Mouse (Mus musculus) cerebellum, adult 9-10 months (tissue): Measurements from ENCODE around the gene Cdt1.

ENCODE experiments used
- DNase-seq: peaks from one replicate; pipeline ENCODE4 v3.0.0; 2022

Cdt1 gene

DNA sequence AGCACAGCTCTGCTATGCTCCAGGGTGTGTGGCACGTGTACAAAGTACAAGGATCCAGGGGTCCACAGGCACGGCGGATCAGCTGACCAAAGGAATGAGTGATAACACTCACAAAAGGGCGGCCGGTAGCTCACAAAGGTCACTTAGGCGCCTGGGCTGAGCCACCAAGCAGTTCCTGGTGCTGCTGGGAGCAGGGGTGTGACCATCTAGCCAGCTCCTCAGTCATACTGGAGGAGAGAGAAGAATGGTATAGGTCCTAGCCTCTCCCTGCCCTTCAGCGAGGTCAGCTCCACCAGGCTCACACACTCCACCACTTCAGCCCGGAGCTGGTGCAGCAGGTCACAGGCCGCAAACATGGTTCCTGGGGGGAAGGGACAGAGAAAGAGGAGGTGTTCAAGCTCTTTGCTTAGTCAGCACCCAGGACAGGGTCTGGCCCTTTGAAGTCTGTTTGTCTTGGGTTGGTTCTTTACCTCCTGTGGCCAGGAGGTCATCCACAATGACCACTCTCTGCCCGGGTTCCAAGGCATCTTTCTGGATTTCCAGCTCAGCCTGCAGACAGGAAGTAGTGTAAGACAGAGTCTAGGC is 6.9 kb downstream of the Cdt1 start:
- DNase-seq = no peak

DNA sequence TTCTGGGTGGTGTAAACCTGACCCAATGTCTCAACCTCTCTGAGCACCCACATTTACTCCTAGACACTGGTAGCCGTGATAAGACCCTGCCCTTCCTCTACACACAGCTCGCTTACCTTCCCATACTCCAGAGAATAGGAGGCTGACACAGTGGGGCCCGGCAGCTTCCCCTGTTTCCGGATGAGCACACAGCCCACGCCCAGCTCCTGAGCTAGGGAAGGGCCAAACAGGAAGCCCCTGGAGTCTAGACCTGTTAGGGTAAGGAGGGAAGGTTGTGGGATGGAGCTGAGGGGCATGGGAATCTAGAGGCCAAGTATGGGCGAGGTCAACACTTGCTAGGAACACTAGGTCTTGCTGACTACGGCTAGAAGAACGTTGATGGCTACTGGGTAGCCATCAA is 7.5 kb downstream of the Cdt1 start:
- DNase-seq = no peak

DNA sequence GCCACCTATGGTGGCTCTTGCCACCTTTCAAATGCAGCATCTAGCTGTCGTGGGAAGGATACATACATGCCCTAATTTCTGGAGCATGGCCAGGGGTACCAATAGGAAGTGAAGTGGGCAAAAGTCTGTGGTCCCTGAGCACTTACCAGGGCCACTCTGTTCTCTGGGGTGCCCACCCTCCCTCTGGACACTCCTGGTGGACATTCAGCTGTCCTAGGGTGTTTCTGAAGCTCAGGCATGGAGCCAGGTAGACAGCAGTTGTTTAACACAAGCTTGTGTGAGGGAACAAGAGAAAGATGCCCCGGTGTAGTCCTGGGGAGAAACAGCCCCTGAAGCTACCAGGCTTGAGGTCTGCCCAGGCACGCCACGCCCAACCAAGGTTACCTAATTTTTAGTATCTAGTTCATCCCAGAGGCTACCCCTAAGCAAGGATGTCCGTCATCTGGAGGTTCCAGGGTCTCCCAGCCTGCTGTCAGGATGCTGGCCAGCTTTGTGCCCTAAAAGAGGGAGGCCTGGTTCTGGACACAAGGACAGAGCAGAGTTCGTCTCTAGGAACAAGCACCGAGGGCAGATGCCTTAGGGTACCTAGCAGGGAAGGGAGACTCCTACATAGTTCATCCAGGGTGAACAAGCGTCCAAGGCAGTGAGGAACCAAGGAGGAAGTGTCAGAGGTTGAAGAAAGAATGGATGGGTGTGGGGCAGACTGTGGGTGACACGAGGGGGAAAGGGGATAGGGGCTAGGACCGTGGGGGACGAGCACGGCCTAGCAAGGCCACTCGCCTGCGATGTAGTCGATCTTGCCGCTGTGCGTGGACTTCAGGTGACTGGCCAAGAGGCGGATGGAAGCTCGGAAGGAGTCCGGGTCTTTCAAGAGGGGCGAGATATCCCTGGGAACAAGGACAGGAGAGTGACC is 8.2 kb downstream of the Cdt1 start:
- no peak for DNase-seq

DNA sequence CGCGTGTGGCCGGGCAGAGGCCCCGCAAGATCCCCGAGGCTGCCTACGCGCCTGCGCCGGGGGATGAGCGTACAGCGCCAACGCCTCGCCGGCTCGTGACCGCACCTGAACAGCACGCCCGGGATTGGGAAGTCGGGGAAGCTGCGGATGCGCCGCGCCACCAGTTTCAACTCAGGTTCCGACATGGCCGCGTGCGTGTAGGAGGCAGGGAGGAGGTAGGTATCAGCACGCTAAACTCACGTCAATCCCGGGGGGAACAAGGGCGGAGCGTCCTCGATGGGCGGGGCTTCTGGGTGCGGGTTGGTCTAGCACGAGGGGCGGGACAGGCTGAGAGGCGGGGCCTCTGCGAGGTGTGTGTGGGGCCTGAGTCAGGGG is 8.8 kb downstream of the Cdt1 start, which contains the start of gene Aprt:
Aprt (minus strand) TSS at position 262 of the 375 bp plus-strand sequence.
- DNase-seq = peak; percentile 97

DNA sequence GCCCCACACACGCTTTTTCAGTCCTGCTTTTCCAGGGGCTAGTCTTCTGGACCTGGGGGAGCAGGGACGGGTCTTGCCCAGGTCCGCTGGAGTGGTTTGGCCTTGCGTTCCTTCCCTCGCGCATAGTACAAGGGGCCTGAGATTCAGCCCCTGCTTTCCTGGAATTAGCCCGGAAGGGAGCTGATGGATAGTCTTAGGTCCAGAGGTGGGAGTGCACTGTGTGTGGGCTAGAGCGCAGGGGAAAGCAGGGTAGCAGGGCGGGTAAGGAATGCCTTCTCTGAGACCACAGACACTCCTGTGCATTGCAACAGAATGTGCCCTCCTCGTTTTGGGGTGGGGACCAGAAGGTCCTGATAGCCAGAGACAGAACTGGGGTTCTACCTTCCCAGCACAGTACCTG is 9.3 kb downstream of the Cdt1 start:
- no peak for DNase-seq

DNA sequence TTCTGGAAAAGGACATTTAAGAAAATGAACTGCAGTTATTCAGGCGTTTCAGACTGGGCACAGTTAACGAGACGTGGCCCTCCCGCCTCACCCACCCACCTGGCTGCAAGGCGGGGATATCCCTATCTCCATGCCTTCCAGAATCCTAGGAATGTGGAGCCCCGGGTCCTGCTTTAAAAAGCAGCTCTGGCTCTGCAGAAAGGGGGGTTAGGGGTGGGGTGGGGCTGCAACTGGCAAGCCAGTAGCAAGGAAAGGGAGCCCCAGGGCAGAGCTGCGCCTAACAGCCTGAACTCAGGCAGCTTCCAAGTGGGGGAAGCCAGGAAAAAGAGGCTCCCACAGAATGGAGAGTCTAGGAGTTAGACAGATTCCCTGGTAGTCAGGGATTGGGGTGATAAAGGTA is 11.4 kb downstream of the Cdt1 start:
- DNase-seq = no peak

DNA sequence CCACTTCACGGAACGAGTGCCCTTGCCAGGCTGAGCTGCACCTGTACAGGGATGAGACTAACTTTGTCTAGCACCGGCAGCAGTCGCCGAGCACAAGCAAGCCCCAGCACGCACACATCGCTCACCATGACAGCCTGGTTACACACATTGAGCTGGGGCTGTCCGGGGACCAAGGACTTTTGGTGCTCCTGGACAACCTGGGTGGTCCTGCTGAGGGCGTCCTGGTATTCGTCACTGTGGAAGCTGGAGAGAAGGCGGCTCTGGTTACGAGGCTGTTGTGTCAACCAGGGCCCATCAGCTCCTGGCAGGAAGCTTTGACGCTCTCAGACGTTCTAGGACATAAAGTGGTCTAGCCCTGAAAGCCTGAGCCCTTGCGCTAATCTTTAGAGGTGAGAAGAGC is 13.1 kb downstream of the Cdt1 start:
- DNase-seq = no peak

DNA sequence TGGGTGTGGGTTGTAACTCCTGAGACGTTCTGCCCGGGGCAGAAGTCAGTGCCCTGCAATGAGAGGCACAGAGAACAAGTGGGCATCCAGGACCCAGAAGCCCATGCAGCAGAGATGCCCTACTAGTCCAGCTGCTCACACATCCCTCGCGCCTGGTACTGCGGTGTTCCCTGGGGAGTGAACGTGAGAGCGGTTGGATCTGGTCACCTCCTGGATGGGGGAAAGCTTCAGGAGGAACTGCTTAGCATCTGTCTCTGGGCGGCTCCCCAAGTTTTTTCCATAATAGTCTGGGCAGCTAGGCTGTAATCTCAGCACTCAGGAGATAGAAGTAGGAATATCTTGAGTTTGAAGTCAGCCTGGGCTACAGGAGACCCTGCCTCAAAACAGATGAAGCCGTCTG is 17.2 kb downstream of the Cdt1 start:
- DNase-seq = no peak

DNA sequence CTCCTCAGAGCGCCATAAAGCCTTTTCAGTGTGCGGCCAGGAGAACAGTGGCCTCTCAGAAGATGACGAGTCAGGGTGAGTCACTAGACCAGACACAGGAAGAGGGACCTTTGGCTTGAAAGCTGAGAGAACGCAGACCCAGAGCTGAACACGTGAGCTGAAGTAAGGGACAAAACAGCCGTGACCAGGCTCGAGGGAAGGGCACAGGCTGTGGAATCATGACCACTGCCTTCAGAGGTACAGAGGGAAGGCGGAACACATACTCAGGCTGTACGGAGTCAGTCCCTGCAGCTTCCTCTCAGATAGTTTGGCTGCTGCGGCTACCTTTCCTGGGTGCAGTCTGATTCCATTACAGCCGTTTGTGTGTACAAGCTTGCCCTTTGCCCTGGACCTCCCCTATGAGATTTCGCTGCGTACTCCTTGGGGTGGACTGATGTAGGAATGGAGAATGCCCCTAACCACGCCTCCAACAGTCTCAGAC is 17.6 kb downstream of the Cdt1 start:
- DNase-seq = no peak

DNA sequence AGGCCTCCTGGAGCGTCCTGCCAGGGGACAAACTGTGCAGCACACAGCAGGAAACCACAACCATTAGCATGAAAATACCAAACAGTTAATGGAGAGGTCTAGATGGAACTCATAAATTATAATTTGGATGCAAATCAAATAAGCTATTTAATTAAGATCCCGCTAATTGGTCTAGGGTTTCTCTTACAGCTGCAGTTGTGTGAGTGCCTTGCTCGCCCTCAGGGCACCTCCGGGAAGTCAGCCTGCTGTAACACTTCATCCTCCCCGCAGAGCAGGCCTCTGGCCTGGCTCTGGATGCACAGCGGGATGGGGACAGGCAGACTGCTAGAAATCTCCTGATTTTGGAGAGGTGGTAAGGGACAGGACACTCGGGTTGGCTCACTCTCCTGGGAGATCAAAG is 18.4 kb downstream of the Cdt1 start:
- DNase-seq = no peak

DNA sequence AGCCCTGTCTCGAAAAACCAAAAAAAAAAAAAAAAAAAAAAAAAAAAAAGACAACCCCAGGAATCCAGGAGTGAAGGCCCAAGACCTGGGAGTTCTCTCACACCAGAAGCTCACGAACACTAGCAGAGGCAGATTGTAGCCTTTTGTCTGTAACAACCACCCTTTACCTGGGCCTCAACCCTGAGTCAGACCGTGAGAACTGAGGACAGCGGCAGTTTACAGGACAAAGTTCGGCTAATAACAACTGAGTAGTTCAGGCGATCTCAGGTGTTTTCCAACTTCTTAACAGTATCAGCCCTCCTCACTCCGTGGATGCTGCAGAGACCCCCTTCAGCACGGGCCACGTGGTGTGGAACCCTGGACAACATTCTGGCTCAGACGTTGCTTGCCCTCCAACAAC is 18.9 kb downstream of the Cdt1 start:
- DNase-seq = no peak

DNA sequence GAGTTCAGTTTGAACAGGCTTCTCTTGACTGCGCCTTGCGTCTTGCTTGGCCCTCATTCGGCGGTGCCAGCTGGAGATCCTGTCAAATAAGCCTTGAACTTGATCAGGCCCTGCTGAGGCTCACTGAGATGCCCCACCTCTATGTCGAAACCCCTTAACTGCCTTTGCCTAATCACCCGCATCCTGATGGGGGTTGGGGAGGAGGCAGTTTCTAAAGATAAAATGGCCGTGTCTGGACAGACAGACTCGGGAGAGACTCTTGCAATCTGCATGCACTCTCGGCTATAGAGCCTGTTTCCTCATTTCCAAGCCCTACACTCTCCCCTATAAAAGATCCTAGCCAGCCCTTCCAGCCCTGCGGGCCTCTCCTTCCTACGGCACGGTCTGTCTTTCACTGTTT is 25.4 kb downstream of the Cdt1 start:
- no peak for DNase-seq

DNA sequence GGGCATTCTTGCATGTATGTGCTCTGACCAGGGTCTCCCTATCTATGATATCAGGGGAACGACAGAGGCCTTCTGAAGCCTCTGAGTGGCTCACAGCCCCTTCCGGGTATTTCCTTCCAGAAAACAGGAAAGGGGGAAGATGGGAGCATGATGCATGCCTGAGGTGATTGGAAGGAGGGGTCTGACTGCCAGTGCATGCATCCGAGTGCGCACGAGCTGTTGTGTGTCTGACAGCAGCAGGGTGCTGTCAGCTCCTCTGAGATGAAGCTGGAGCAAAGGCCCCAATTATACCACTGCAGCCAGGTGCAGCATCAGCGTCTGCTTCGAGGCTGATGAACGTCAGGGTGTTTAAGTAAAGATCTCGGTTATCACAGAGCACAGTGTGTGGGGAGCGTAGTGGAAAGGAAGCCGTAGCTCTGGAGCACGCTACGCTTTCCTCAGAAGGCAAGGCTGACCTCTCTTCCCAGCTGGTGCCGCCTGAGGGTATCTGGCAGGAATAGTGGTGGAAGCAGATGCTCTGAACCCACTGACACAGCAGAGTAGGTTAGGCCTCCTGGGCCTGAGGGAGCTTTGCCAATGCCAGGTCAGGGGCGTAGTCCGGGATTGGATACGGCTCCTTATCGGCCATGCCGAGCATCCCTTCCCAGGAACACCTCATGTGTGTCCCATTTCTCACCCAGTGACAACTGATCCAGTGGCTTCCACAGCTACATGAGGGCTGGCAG is 26.1 kb downstream of the Cdt1 start:
- DNase-seq = no peak

DNA sequence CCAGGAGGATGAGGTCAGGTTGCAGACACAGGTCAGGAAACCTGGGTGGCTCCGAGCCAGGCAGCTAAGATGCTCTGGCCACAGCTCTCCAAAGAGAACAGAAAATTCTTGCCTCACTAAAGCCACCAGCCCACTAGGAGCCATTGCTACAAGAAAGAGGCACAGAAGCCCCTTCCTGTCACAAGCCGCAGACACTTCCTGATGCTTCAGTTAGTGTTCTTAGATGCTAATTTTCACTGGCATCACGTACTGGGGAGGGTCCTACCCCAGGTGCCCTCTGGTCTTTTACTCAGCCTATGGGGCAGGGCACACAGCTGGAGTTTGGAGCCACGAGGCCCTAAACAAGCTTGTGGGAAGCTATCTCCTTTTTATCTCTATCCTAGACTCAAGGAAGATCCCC is 28.2 kb downstream of the Cdt1 start:
- no peak for DNase-seq

DNA sequence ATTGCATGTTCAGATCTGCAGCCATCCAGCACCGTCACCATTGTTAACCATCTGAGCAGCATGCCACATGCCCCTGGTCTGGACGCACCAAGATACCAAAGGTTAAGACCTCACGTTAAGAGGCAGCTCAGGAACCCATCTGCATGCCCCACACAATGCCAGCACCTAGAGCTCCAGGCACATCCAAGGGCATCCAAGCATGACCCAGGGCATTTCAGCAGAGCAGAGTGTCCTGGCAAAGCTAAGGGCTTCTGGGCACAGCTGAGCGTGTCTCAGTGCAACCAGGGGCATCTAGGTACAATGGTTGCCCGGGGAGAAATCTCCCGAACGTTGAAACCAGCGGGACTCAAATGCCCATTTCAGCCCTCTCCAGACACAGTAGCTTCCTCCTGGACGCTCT is 32.9 kb downstream of the Cdt1 start:
- DNase-seq = no peak

DNA sequence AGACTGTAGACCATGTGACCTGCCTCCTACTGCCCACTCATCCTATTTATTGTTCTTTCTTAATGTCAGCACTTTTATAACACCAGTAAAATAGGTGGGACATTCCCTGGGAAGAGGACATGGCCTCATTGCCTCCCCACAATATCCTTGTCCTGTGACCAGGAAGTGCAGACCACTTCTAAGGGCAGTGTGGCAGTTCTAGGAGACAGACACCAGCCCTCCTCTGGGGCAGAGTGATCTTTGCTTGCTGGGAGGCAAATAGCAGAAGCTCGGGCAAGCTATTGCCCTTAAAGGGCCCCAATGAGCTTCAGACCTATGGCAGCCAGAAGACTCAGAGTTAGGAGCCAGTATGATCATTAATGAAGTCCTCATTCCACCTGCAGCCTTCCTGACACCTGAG is 36.8 kb downstream of the Cdt1 start:
- DNase-seq = no peak

DNA sequence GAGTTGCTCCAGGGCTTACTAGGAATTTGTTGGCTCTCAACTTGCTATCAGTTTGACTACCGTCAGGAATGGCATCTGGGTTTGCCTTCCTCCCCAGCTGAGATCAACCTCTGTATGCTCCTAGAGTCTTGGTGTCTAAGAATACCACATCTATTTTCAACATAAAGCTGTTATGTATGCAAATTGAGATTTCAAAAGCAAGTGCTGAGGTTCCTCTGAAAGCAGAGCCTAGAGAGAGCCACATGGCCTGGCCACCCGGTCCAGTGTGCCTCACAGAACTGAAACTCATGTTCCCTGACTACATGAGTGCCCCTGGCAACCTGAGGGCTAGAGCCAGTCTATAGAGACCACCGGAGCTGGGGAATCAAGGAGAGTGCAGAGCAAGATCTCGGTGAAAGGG is 37.6 kb downstream of the Cdt1 start:
- DNase-seq = no peak

DNA sequence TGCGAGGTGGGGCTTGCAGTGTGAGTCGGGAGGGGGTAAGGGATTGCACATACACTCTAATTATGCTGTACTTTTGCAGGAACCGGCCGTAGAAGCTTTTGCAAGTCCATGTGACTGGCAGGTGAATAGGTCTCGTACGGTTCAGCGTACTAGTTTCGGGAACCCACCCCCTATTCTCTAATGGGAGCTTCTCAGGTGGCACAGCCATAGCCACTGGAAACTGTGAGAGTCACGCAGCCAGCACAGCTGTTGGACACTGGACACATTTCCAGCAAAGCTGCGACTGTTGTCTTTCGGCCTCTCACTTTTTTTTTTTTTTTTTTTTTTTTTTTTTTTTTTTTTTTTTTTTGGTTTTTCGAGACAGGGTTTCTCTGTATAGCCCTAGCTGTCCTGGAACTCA is 39.0 kb downstream of the Cdt1 start:
- no peak for DNase-seq

DNA sequence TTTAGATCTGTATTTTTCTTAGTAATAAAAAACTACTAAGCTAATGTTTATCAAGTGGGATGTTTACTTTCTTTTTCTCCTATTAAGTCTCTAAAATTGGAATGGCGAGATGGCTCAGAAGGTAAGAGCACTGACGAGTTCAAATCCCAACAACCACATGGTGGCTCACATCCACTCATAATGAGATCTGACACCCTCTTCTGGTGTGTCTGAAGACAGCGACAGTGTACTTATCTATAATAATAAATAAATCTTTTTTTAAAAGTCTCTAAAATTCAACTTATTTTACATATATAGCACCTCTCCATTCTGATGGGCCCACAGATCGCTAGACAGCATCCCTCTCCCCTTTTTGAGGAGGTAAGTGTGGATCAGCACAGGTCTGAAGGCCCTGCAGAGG is 42.4 kb downstream of the Cdt1 start:
- DNase-seq = no peak

DNA sequence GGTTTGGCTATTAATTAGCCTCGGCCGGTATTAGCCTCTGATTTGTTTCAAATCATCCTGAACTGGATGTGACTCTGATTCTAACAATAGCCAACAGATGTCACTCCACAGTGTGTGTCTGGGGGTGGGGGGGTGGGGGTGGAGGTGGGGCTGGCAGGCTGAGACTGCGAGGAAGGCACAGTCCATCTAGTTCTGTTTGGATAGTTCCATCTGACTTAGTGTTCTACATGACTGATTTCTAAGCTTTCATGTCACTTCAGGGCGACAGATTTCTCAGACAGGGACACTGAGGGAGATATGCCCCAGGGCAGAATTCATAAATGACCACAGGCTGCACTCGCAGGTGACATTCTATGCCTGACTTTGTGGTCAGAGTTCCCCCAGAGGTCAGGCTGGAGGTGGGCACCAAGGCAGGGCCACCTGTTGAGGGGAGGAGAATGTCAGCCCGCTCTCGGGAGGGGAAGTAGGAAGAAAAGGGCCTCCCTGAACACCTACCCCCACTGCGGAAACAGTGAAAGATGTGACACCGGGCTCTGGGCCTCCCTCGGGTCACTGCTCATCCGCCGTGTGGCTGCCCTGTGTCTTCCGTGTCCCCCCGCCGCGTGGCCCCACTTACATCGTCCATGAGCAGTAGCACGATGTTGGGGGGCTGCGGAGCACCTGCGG is 42.9 kb downstream of the Cdt1 start:
- DNase-seq = no peak

DNA sequence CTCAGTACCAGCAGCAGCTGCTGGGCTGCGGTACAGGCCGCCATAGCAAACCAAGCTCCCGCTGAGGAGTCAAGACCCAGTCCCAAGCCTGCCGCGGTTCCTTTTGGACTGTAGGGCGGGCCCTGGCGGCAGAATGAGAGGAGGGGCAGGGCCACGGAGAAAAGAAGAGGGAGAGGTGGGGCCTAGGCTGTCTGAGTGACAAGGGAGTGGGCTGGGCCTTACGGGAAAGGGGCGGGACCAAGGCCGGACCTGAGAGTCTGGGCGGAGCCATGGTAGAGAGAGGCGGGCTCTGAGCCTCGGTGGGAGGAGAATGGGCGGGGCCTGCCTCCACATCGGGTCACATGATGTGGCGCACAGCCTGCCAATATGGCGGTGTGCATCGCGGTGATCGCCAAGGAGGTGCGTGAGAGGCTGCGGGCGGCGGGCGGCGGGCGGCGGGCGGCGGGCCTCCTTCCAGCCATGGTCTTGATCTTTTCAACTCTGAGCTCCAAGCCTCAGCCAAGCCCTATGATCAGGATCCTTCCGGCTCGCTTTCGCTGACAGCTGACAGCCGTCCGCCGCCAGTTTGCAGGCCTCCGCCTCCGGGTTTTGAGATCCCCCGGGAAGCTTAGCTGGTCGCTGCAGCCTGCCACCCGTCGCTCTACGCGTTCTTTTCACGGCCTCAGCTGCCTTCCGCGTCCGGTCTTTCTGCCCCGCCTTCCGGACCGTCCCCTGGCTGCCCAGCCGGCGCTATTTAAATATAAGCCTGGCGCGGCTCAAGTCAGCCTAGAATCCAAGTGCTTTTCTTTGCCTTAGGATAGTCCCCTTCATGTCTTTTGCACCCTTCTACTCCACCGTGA is 43.7 kb downstream of the Cdt1 start, which contains the start of the genes Galns and Trappc2l:
Galns (minus strand) TSS at position 169 of the 839 bp plus-strand sequence.
Trappc2l (plus strand) TSS at position 346 of the 839 bp plus-strand sequence.
- DNase-seq = peak; percentile 98
